Mouse (Mus musculus): Measurements from ENCODE around the gene Pcif1.
"Not testable (repeated sequence)": the region's sequence is repeated elsewhere in the genome, so short reads cannot be mapped to it uniquely, and the experiment has no call there.

The Pcif1 gene

DNA sequence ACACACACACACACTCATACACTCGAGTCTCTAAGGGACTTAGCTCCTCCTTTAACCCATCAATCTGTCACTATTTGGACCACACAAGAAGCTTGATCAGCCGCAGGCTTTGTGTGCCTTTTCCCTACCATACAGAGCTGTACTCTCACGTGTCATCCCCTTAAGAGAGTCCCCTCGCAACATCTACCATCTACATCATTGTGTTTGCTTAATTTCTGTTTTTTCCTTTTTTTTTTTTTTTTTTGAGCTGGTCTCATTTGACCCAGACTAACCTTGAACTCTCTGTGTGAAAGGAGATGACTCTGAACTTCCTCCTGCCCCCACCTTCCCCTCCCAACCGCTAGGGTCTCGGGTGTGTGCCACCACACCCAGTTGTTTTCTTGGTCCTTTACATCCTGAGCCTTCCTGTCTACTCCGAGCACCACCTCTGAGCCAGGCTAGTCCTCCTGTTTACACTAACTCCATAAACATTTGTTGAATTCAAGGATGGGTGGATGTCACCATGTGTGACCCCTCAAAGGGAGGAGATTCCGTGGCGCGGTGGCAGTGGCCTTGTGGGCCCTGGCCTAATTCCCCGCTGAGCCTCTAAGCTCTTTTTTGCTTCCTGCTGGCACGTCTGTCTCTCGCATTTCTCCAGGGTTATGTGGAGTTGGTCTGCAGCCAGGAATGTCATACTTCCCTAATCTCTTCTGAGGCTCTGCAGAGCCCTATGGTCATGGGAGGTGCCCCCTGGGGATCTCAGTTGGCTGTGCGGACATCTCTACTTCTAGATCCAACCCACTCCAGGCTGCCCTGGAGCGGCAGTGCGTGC, 12.2 kb upstream of the Pcif1 start:
- DNase-seq (ENCODE audit: low spot score): no peak

DNA sequence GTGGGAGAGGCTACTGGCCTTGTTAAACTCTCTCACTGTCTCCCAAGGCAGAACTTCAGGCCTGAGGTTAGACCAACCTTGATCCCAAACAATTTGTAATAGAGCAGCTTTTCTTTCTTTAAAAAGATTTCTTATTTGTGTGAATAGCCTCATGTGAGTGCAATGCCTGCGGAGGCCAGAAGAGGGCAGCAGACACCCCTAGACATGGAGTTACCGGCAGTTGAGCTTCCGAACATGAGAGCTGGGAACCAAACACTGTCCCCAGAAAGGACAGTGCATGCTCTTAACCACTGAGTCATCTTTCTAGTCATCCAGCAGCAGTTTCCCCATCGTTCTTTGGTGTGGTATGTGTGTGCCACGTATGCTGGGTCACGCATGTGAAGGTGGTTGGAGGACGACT, 11.5 kb upstream of the Pcif1 start:
- no peak for DNase-seq (ENCODE audit: low spot score)

DNA sequence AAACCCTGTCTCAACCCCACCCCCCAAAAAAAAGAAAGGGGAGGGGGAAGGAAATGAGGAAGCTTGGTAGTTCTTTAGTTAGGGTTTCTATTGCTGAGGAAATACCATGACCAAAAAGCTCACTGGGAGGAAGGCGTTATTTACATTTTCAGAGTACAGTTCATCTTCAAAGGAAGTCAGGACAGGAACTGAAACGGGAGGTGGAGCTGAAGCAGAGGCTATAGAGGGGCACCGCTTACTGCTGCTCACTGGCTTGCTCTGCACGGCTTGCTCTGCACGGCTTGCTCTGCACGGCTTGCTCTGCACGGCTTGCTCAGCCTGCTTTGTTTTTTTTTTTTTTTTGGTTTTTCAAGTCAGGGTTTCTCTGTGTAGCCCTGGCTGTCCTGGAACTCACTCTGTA, 10.6 kb upstream of the Pcif1 start:
- no peak for DNase-seq (ENCODE audit: low spot score)

DNA sequence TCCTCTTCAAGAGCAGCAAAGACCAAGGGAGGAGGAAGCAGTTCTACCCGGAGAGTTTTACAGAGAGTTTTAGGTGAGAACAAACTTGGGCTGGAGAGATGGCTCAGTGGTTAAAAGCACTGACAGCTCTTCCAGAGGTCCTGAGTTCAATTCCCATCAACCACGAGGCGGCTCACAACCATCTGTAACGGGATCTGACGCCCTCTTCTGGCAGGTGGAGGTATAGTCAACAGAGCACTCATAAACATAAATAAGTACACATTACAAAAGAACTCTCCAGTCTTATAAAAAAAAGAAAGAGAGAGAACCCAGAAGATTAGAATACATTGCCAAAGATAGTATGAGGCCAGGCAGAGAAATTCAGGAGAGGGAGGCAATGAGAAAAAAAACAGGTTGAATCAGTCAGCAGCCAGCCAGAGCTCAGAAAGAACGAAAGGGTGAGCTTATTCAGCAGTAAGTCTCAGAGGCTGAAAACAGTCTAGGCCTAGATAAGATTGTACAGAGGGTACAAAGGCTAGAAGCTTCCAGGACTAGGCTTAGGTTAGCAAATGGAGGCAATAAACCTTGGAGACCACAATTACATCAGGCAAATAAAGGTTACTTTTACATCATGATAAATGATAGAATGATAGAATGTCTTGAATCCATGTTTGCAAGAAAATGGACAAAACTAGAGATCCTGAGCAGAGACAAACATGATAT, 7.4 kb upstream of the Pcif1 start:
- no peak for DNase-seq (ENCODE audit: low spot score)

DNA sequence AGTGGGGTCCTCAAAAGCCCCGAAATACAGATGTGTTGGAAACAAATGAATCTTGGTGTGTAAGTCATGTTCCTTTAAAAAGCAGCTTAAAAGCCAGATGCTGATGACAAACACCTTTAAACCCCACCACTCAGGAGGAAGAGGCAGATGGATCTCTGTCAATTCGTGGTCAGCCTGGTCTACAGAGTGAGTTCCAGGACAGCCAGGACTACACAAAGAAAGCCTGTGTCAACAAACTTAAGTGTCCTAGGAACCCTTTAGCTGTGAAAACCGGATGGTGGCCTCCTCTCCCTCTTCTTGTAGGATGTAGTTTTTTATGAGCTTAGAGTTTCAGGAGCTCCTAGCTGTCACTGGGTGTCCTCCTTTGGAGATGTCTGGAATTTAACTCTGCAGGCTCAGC, 5.5 kb upstream of the Pcif1 start:
- DNase-seq (ENCODE audit: low spot score): no peak

DNA sequence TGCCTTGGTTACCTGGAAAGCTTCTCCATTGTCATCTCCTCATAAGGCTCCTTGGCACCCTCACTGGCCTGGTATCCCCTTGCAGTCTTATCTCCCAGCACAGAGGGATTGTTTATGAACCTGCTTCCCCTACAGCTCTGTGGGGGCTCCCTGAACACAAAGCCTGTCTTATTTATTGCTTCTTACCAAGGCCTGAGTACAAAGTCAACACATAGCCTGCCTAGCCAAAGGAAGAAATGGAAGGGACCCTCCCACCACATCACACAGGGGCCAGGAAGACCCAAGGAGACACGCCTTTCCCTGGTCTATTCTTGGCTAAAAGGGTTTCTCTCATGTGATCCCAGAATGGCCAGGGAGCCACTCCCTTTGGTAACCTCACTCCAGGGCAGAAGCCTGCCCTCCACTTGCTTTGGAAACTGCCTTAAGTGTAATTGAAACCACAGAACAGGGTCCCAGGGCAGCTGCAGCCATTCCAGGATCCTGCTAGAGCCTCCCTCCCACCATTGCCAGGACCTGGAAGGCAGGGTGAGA, 4.8 kb upstream of the Pcif1 start:
- DNase-seq (ENCODE audit: low spot score): peak; percentile 35

DNA sequence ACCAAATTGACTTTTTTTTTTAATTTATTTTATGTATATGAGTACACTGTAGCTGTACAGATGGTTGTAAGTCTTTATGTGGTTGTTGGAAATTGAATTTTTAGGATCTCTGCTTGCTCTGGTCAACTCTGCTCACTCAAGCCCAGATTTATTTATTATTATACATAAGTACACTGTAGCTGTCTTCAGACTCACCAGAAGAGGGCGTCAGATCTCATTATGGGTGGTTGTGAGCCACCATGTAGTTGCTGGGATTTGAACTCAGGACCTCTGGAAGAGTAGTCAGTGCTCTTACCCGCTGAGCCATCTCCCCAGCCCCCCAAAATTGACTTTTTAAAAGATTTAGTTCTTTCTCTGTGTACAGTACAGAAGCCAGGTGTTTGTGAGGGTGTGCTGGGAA, 3.5 kb upstream of the Pcif1 start:
- DNase-seq (ENCODE audit: low spot score): not testable (repeated sequence)

DNA sequence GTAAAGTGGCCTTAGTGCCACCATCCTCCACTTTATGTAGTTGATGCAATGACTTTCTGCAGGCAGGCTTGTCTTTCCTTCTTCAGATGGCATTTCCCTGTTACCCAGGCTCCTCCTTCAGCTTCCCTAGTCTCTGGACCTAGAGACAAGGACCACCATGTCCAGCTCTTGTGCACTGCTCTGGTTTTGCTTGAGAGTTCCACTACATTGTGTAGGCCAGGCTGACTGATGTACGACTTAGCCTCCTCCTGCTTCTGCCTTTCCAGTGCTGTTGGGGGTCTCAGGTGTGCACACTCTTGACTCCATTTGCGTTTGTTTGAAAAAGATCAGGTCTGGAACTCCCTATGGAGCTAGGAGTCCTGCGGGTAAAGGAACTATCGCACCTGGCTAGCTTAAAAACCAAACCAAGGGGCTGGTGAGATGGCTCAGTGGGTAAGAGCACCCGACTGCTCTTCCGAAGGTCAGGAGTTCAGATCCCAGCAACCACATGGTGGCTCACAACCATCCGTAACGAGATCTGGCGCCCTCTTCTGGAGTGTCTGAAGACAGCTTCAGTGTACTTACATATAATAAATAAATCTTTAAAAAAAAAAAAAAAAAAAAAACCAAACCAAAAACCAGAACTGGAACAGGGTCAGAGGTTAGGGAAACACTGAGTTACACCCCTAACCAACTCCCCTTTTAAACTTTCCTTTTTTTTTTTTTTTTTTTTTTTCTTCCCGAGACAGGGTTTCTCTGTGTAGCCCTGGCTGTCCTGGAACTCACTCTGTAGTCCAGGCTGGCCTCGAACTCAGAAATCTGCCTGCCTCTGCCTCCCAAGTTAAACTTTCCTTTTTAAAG, 1.5 kb upstream of the Pcif1 start:
- DNase-seq (ENCODE audit: low spot score): not testable (repeated sequence)

DNA sequence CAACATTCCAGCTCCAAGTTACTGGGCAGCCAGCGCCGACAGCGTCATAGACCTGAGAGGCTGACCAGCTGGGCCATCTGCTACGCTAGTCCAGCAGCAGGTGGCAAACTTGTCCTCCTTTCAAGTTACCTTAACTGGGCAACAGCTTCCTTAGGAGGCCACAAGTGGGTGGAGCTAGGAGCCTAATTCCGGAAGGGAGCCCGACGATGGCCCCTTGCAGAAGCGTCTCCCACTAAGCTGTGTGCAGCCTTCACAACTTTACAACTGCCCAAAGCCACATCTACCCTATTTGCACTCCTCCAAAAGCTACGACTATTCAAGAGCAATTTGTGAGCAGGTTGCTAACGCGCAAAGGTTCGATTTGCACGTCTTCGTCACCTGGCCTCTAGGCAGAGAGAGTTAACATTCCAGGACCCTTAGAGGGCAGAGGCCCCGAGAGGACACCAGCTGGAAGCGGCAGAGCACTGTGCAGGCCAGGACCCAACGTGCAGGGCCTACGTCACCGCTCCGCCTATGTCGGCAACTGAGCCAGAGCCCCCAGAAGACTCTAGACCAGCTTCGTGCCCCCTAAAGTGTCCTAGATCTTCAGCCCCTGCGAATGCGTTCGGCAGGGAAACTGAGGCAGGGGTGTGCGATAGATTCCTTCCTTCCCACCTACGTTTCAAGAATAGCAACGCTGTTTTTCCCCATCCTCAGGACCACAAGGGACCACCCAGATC, 436 bp upstream of the Pcif1 start:
- peak; percentile 76 for DNase-seq (ENCODE audit: low spot score)

DNA sequence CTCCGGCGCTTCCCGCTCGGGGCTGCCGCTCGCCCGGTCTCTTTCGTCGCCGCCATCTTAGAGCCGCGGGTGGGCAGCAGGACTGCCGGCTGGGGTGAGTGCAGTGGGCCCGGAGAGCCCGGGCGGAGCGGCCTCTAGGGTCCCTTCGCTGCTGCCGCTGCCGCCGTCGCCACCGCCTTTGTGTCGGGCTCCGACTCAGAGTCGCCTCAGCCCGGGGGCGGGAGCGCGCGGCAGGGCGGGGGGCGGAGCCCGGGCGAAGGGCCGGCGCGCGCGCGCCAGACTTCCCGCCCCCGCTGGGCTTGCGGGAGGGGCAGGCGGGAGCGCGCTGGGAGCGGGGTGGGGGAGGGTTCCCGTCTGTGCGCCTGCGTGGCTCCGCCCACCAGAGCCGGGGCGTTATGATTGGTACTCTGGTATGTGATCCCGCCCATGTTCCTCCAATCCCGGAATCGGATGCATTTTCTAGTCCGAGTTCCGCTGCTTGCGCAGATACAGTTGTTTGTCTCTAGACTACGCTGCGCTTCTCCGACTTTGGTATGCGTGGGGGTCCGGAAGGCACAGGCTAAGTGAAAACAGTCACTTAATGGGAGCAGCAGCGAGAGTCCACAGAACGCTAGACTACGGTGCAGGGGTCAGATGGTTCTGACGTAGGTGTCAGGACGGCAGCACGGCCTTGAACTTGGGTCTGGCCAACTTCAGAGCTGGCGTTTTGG, 619 bp downstream of the Pcif1 start:
- DNase-seq (ENCODE audit: low spot score): peak; percentile 96

DNA sequence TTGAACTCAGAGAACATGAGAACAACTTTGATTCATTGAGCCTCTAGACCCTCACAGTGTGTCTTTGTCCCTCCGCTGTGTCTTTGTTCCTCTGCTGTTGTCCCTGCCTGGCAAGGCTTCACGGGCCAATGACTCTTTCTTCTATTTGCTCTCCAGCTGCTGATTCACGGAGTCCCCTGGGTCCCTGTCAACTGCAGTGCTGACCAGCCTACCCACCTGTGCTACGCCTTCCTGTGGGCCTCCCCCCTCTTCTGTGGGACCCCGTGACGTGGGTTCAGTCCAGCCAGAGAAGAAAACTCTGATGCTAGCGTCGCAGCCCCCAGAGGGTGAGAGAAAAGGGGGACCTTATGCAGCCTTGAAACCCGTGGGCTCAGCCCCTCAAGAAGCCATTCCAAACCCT, 3.5 kb downstream of the Pcif1 start:
- peak; percentile 50 for DNase-seq (ENCODE audit: low spot score)

DNA sequence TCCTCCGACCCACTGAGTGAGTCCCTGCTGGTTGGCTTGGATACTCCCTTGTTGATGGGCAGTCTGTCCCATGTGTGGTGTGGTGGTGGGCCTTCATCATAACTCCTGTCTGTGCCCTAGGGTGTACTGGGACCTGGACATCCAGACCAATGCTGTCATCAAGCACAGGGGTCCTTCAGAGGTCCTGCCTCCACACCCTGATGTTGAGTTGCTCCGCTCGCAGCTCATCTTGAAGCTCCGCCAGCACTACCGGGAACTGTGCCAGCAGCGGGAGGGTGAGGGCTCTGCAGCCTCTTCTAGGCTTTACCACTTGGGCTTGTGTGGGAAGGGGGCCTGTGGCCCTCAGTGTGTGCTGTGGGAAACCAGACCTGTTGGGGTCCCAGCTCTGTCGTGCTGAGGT, 6.7 kb downstream of the Pcif1 start:
- no peak for DNase-seq (ENCODE audit: low spot score)

DNA sequence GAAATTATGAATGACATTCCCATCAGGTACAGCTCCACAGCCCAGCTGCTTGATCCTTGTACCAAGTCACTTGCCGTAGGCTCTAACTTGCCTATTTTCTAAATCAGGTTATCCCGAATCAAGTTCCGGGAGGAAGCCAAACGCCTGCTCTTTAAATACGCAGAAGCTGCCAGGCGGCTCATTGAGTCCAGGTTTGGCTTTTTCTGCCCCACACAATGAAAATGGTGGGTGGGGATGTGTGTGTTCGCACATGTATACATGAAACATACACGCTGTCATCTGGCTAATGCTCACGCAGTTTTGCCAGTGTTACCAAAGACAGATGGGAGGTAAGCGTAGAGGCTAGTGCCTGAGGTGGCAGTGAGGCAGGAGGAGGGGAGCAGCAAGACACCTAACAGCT, 7.5 kb downstream of the Pcif1 start:
- DNase-seq (ENCODE audit: low spot score): no peak

DNA sequence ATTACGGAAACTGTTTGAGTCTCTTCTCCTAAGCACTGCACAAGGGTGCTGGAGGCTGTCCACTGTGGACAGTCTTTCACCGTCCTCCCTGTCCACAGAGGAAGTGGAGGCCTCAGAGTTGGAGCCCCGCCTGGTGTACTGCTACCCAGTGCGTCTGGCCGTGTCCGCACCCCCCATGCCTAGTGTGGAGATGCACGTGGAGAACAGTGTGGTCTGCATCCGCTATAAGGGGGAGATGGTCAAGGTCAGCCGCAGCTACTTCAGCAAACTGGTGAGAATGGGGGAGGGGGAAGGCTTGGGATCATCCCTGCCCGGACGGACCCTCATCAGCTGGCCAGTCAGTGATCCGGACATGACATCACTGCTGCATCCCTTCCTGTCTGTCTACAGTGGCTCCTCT, 9.9 kb downstream of the Pcif1 start:
- DNase-seq (ENCODE audit: low spot score): no peak

DNA sequence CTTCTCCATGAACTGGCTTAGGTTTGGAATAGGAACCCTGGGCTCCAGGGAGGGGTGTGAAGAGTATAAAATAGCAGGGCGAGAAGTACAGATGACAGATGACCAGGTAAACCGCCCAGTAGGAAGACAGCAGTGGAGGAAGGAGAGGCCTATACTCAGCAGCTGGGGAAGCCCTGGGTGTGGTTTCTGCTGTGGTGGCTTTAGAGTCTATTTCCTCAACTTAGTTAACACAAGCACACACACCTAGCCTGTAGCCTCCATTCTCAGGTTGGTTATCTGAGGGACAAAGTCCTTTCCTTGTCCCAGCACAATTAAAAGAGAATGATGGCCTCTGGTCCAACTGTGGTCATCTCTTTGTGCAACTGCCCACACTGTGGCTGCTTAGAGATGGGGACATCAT, 10.9 kb downstream of the Pcif1 start:
- DNase-seq (ENCODE audit: low spot score): no peak

DNA sequence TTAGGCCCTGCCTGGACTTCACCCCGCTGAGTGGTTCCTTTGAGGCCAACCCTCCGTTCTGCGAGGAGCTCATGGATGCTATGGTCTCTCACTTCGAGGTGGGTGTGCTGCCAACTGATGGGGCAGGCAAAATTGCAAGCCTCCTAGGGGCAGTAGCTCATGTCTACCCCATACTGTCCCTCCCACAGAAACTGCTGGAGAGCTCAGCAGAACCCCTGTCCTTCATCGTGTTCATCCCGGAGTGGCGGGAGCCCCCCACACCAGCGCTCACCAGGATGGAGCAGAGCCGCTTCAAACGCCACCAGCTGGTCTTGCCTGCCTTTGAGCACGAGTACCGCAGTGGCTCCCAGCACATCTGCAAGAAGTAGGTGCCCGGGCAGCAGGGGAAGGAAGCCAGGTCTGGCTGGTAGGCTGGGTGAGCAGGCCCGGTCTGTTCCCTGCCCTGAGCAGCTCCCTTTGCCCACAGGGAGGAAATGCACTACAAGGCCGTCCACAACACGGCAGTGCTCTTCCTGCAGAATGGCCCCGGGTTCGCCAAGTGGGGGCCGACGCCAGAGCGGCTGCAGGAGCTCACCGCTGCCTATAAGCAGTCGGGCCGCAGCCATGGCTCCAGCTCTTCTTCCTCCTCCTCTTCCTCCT, 11.4 kb downstream of the Pcif1 start:
- DNase-seq (ENCODE audit: low spot score): no peak

DNA sequence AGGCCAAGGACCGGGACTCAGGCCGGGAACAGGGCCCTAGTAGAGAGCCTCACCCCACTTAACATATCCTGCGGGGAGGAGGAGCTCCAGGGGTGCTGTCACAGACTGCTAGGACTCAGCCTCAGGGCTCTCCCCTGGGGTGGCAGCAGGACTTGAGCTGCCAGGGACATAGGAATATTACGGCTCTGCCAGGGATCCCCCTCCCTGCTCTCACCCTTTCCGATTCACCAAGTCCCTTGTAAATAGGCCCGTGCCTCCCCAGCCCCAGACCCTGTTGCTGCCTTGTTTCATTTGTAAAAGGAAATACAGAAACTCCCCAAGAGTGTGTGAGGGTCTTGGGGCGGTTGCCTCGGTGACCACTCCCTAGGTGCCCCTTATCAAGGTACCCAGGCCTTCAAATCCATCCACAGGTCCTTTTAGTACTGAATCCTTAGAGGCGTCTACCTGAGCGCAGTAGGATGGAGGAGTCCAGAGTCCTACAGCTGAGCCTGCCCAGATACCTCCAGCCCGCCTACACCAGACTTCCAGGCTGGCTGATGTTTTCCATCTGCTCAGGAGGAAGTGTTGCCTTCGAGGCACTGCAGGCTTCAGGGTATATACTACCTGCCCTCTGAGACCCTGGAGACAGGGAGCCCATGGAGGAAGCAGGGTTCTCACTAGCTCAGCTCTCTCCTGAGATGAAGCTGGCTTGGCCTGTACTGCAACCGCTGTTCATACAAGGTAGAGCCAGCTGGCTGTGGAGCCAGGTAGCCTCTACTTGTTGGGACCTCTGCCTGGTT, 12.1 kb downstream of the Pcif1 start:
- DNase-seq (ENCODE audit: low spot score): no peak

DNA sequence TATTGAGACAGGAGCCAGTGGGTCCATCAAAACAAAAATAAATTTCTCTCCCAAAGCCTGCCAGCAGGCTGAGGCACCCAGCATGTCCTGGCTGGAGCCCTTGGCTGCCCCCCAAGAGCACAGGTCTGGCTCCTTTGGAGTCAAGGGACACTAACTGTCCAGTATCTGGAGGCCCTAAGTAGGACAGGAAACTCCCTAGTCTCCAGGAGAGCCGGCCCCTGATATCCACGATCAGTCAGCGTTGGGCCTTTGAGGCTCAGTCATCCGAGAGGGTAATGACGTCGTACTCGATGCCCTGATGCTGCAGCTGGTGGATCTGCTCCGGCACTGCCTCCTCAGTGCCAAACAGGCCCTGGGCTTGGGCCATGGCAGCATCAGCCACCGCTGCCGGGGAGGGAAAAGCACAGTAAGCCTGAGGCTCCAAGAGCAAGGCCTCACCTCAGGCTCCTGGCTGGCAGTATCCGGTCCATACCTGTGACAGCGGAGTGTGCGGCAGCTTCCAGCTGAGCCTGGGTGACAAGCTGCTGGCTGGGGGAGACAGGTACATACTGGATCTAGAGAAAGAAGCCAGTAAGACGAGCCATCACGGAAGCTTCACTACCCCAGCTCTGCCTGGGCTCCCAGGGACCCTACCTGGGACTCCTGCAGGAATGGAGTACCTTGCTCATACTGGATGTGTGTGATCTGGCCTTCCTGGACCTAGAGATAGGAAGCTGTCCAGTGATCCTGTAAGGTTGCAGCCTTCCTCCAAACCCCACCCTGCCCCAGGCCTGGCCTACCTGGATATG, 13.0 kb downstream of the Pcif1 start:
- DNase-seq (ENCODE audit: low spot score): no peak

DNA sequence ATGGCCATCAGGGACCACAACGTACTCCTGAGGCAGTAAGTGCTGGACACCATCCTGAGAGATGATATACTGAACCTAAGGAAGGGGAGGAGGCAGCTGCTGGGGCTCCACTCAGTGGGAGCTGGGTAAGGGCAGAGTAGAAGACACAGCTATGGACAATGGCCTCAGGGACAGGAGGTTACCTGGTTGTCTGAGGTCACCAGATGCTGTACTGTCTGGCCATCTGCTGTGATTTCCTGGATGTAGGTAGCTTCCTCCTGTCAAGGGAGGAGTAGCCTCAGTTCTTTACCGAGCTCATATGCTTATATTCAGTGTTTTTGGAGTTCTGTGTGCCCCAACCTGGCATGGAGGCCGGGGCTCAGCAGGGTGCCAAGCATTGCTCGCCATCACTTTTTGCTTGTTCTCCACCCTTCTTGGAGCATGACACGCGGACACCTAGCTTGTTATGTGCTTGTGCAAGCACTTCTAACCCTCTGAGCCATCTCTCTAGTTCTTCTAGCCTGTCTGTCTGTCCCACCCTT, 13.7 kb downstream of the Pcif1 start:
- DNase-seq (ENCODE audit: low spot score): no peak
